Mouse (Mus musculus) MEL (cell line): ENCODE measurements around the gene Amz1.

Source experiments
- CHD1 ChIP-seq: IDR thresholded peaks from 2 replicates; pipeline ENCODE4 v1.6.1; 2012; ENCODE audit warnings: low read depth, mild to moderate bottlenecking, inconsistent platforms, low read length, improper control_type of control experiment
- CTCF ChIP-seq, 3 experiments: IDR thresholded peaks in 2 of 3; conservative IDR thresholded peaks in 1 of 3; 2 replicates each; pipeline ENCODE4 v1.5.1; 2011 to 2012; ENCODE audit warnings: low read length in 3 of 3, low read depth in 2 of 3, mild to moderate bottlenecking in 2 of 3, improper control_type of control experiment in 1 of 3, inconsistent platforms in 1 of 3, mixed read lengths in 1 of 3, moderate library complexity in 1 of 3; ENCODE audit not compliant: control insufficient read depth in 1 of 3, insufficient read depth in 1 of 3, poor library complexity in 1 of 3, severe bottlenecking in 1 of 3
- EP300 ChIP-seq, 2 experiments: IDR thresholded peaks; 2 replicates each; pipeline ENCODE4 v1.6.1; 2011; ENCODE audit warnings: improper control_type of control experiment in 2 of 2, low read length in 2 of 2, low read depth in 1 of 2, mild to moderate bottlenecking in 1 of 2
- GATA1 ChIP-seq: IDR thresholded peaks from 2 replicates; pipeline ENCODE4 v1.6.1; 2011; ENCODE audit warnings: low read depth, low read length, improper control_type of control experiment
- KAT2A ChIP-seq: conservative IDR thresholded peaks from 2 replicates; pipeline ENCODE4 v1.6.1; 2012; ENCODE audit warnings: low read depth, low read length, improper control_type of control experiment, inconsistent platforms
- MAFK ChIP-seq: IDR thresholded peaks from 2 replicates; pipeline ENCODE4 v1.6.1; 2011; ENCODE audit warnings: low read depth, mild to moderate bottlenecking, low read length, improper control_type of control experiment, borderline replicate concordance
- POLR2A ChIP-seq, 2 experiments: IDR thresholded peaks; 2 replicates each; pipeline ENCODE4 v1.6.1; 2011 to 2012; ENCODE audit warnings: low read length in 2 of 2, mild to moderate bottlenecking in 2 of 2, control low read depth in 1 of 2, improper control_type of control experiment in 1 of 2, low read depth in 1 of 2, moderate library complexity in 1 of 2; ENCODE audit not compliant: control insufficient read depth in 1 of 2, insufficient read depth in 1 of 2, poor library complexity in 1 of 2
- POLR2AphosphoS2 ChIP-seq: IDR thresholded peaks from 2 replicates; pipeline ENCODE4 v1.6.1; 2011; ENCODE audit warnings: low read length, improper control_type of control experiment
- SMC3 ChIP-seq: IDR thresholded peaks from 2 replicates; pipeline ENCODE4 v1.6.1; 2011; ENCODE audit warnings: low read depth, low read length, improper control_type of control experiment

GRCm38 (mm10) chr5:140753223-140753622 lies 29.3 kb downstream of the Amz1 start:
- no peak for TF ChIP-seq EP300 (IDR thresholded peaks at IDR 0.05; ENCODE audit: low read depth in 1 of 2, low read length in 2 of 2)
- no peak for TF ChIP-seq SMC3
- TF ChIP-seq POLR2AphosphoS2, result no peak
- TF ChIP-seq POLR2A (IDR thresholded peaks at IDR 0.05; ENCODE audit: control insufficient read depth in 1 of 2, insufficient read depth in 1 of 2, low read depth in 1 of 2, low read length in 2 of 2, poor library complexity in 1 of 2), result no peak
- TF ChIP-seq CTCF (IDR thresholded peaks at IDR 0.05 in 2 of 3, conservative IDR thresholded peaks at IDR 0.05 in 1 of 3; ENCODE audit: control insufficient read depth in 1 of 3, insufficient read depth in 1 of 3, low read depth in 2 of 3, low read length in 3 of 3, poor library complexity in 1 of 3, severe bottlenecking in 1 of 3), result no peak
- no peak for TF ChIP-seq CHD1
- no peak for TF ChIP-seq KAT2A
- no peak for TF ChIP-seq GATA1
- no peak for TF ChIP-seq MAFK
